Mouse (Mus musculus) T-helper 17 cell (primary cell): ENCODE results near the gene Cdh8.
"Not testable (repeated sequence)": the region's sequence is repeated elsewhere in the genome, so short reads cannot be mapped to it uniquely, and the experiment has no call there.

Experiments used
- in situ Hi-C, 2 experiments: fragments of 300-600 bp; cut with MboI, MseI; formaldehyde crosslinking; loops; 1 replicate in 1 of 2; 2 replicates in 1 of 2; pipeline ENCODE4 v1.15.1; 2025; ENCODE audit warnings: high pct_unique_total_duplicates in 2 of 2

Gene Cdh8

GRCm38 (mm10) chr8:99285103-99285502 is 131.2 kb downstream of the Cdh8 start:
- in situ Hi-C loops: no loop called here

- in situ Hi-C loops: no loop called here
These were observed 135.9 kb downstream of the Cdh8 start for GRCm38 (mm10) chr8:99280375-99280774.

- in situ Hi-C loops: no loop called here
These were observed 149.1 kb downstream of the Cdh8 start for GRCm38 (mm10) chr8:99267133-99267532.

DNA sequence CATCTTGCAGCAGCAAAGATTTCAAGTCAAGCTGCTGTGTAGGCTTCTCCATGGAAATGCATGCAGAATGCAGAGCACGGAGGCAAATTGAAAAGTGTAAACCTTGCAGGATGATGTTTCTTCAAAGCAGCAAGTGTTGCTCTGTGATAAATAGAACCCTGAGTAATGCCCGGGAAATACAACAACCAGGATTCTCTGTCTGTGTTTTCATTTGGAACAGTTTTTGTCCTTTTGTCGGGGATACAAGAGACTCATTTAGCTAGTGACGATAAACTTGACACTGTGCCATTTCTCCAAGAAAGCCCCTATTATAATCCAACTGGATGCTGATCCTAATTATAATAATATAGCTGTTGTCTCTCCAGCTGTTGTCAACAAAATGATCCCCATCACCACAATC is 181.9 kb downstream of the Cdh8 start:
- in situ Hi-C loops: no loop called here

DNA sequence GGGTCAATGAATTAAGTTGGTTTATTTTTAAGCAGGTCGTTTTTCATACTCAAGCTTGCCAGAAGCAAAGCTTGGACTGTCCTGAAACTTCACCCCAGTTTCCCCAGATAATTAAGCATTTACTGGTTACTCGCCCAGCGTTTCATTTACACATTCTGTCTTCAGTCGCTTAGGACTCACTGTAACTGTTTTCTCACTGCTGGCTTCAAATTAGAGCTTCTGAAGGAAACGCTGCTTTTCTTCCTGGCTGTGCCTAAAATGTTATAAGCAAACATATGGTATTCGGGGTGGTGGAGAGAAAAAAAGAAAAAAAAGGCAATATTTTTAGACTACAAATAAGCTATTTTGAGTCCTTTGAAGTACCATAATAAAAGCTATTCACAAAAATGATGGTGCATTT is 192.6 kb downstream of the Cdh8 start:
- in situ Hi-C loops: no loop called here

- in situ Hi-C loops: no loop called here
These were observed 211.1 kb downstream of the Cdh8 start for GRCm38 (mm10) chr8:99205194-99205593.

DNA sequence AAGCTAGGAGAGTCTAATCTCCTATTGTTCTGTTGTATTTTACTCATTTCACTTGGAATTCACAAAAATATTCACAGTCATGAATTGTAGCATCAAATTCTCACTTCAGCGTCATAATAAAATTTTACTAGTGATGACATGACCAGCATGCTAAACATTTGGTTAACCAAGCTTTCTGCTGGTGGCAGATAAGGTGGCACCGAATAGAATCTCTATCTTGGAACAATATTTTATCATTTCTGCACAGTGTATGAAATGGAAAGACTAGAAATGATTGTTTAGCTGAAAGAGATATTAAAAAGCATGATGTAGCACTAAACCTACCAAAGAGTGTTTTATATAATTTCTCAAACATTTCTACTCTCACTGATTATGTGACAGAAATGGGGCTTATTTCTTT is 225.6 kb downstream of the Cdh8 start:
- in situ Hi-C loops: no loop called here

GRCm38 (mm10) chr8:99186879-99187278 is 229.4 kb downstream of the Cdh8 start:
- in situ Hi-C loops: no loop called here

- in situ Hi-C loops: no loop called here
These were observed 232.1 kb downstream of the Cdh8 start for GRCm38 (mm10) chr8:99184186-99184585.

DNA sequence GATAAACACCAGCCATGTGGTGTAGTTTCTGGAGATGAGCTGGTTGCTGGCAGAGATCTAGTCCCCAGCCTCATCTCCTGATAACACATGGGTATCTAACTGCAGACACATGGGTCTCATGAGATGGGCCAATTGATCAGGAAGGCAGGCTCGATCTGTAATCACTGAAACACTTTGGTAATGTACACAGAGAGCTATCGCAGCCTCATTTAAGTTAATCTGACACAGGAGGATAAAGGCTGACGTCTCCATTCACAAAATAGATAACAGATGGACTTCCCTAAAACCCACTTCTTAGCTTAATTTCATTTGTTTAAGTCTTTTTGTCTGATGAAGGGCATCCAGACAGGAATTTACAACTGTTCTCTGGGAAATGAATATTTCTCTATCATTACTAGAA is 249.3 kb downstream of the Cdh8 start:
- in situ Hi-C loops: no loop called here

GRCm38 (mm10) chr8:99161633-99162032 is 254.6 kb downstream of the Cdh8 start:
- in situ Hi-C loops: no loop called here

DNA sequence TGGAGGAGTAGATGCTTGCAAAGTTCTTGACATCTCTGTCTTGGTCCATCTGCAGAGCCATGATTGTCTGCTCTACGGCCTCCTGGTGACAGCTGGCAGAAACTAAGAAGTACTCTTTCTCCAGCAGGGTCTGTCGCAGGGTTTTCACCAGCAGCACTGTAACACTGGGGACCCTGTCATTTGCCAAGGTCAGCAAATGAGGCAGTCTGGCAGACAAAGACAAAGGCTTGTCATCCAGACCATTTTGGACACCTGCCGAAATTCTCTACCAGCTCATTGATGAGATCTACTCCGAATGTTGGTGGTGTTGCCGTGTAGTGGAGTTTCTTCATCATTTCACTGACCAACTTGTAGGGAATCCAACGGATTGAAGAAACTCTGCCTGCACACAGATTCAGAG is 270.8 kb downstream of the Cdh8 start:
- in situ Hi-C loops: no loop called here

- in situ Hi-C loops: not testable (repeated sequence)
These were observed 271.5 kb downstream of the Cdh8 start for GRCm38 (mm10) chr8:99144761-99145160.

GRCm38 (mm10) chr8:99098453-99098852 is 317.8 kb downstream of the Cdh8 start:
- in situ Hi-C loops: no loop called here

- in situ Hi-C loops: no loop called here
These were observed 364.9 kb downstream of the Cdh8 start for GRCm38 (mm10) chr8:99051344-99051743.

GRCm38 (mm10) chr8:99048664-99049363 is 367.5 kb downstream of the Cdh8 start:
- in situ Hi-C loops: no loop called here

- in situ Hi-C loops: no loop called here
These were observed 375.8 kb downstream of the Cdh8 start for GRCm38 (mm10) chr8:99040423-99040822.

- in situ Hi-C loops: loop anchor here in 1 of 2 experiments (10.0 kb wide), 2 partner anchors 626 to 966 kb away; no protein-coding TSS in a partner anchor
These were observed 385.2 kb downstream of the Cdh8 start for GRCm38 (mm10) chr8:99031060-99031459.
